Mouse (Mus musculus): Measurements from ENCODE around the gene Abhd8.
A peak's percentile ranks its signal among the peaks of the same experiment; 100 is the strongest.

DNA sequence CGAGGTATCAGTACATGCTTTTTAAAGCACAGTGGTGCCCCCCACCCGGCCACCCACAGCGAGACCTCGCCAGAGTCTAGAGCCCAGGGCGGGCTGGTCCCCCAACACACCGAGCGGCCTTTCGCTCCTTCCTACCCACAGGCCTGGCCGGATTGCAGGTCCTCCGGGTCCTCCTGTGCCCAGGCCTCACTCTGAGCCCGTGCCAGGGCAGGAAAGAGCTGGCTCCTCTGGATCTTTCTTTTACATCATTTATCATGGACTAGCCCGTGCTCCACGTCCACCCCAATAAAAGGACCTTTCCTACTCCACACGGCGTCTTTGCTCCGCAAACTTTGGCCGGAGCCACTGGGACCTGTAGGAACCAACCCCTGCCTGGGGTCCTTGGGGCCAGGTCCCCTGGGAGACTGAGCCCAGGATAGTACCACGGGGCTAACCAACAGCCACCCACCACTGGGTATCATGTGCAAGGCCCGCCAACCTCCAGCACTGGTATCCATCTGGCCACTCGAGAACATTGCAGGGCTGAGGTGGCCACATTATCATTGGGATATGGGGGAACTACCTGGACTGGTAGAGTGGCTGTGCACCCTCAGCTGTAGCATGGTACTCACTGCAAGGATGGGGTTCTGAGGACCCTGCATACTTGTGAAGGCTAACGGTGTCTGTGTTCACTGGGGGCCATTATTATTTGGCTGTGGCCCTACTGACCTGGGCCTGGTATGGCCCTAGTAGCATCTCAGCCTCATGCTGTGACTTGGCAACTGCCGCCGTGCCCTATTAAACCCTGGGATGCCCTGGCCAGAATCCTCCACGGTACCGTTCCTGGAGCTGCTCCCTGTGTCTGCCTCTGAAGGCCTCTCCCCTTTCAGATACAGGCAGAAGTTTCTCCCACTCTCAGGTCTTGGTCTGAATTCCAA lies 11.6 kb upstream of the Abhd8 start:
- TF ChIP-seq CTCF (IDR thresholded peaks at IDR 0.05; ENCODE audit: extremely low read depth, insufficient read depth, low read length), result no peak
- 0 out of 2 replicates have a peak, but pooled peaks have one; percentile 14 for TF ChIP-seq POLR2A (IDR thresholded peaks at IDR 0.05; ENCODE audit: extremely low read depth, insufficient read depth, low read length)
